Mouse (Mus musculus): ENCODE results near the gene Cldn11. TPM values are rescaled to one million over a fixed set of nuclear protein-coding genes. Genes with fewer than 3 reads are reported as not detected.

Cldn11 gene
- polyA plus RNA-seq, 1 experiment from 2014 or later: 50.5 TPM

GRCm38 (mm10) chr3:31212205-31213038 is 62.7 kb downstream of the Cldn11 start:
- Histone ChIP-seq H3K4me3 (ENCODE audit: low read length) (no peak overlapping the region), H3K27me3 (replicated peaks; ENCODE audit: control insufficient read depth, insufficient read depth, low read length) (no peaks in the 10 kb centered on the region), H3K9ac (ENCODE audit: low read depth, low read length) (no peak overlapping the region), H3K9me3 (ENCODE audit: control insufficient read depth, low read length) (no peaks in the 10 kb centered on the region), H3K27ac (ENCODE audit: low read depth, low read length) (no peak overlapping the region), H3K36me3 (ENCODE audit: control insufficient read depth, insufficient read depth, low read length) (no peaks in the 10 kb centered on the region), H3K4me1 (ENCODE audit: control insufficient read depth, insufficient read depth, low read depth, low read length) (peaks cover 3% of the 10 kb centered on the region; the same call in 1 of the 2 replicates), H3K4me2 (ENCODE audit: low read length) (no peak overlapping the region)
- 47% methylated on average over 9 of the region's 9 CpGs for WGBS
- ATAC-seq: no peak

GRCm38 (mm10) chr3:31213802-31214201 is 64.1 kb downstream of the Cldn11 start:
- no peak overlapping the region; the same call in 1 of the 2 replicates for H3K27ac ChIP-seq (ENCODE audit: low read depth, low read length)
- ATAC-seq: peak; percentile 76
- H3K27me3 ChIP-seq (replicated peaks; ENCODE audit: control insufficient read depth, insufficient read depth, low read length): no peaks in the 10 kb centered on the region
- WGBS: 7% methylated on average over 3 of the region's 3 CpGs
- H3K36me3 ChIP-seq (ENCODE audit: control insufficient read depth, insufficient read depth, low read length): no peaks in the 10 kb centered on the region
- H3K9me3 ChIP-seq (ENCODE audit: control insufficient read depth, low read length): no peaks in the 10 kb centered on the region
- H3K4me3 ChIP-seq (ENCODE audit: low read length): no peak overlapping the region
- H3K4me1 ChIP-seq (ENCODE audit: control insufficient read depth, insufficient read depth, low read depth, low read length): peaks cover 3% of the 10 kb centered on the region; the same call in 1 of the 2 replicates
- H3K9ac ChIP-seq (ENCODE audit: low read depth, low read length): no peak overlapping the region
- H3K4me2 ChIP-seq (ENCODE audit: low read length): no peak overlapping the region

Other genes with a start within 250 kb of the Cldn11 start
- 7.0 TPM in 2 replicates for gene Phc3, start 180.5 kb upstream of the Cldn11 start, polyA plus RNA-seq (2015; fragmentation: Nextera tagmentation; extraction: Ambion mirVana)
- 25.3 and 27.9 TPM in 2 replicates for gene Prkci, start 154.2 kb upstream of the Cldn11 start, polyA plus RNA-seq (2015; fragmentation: Nextera tagmentation; extraction: Ambion mirVana)
- gene Skil, start 54.9 kb upstream of the Cldn11 start, polyA plus RNA-seq (2015; fragmentation: Nextera tagmentation; extraction: Ambion mirVana): 20.4 and 23.5 TPM in 2 replicates
- 6.8 and 8.2 TPM in 2 replicates for gene Slc7a14, start 160.5 kb downstream of the Cldn11 start, polyA plus RNA-seq (2015; fragmentation: Nextera tagmentation; extraction: Ambion mirVana)